Mouse (Mus musculus) T-cell, adult 2 months (primary cell): Measurements from ENCODE around the gene Aicda.
A peak's percentile ranks its signal among the peaks of the same experiment; 100 is the strongest.
"Not testable (repeated sequence)": the region's sequence is repeated elsewhere in the genome, so short reads cannot be mapped to it uniquely, and the experiment has no call there.

Source experiments
- DNase-seq: peaks from one replicate; pipeline ENCODE4 v3.0.0; 2022; ENCODE audit warnings: low spot score

Aicda gene

DNA sequence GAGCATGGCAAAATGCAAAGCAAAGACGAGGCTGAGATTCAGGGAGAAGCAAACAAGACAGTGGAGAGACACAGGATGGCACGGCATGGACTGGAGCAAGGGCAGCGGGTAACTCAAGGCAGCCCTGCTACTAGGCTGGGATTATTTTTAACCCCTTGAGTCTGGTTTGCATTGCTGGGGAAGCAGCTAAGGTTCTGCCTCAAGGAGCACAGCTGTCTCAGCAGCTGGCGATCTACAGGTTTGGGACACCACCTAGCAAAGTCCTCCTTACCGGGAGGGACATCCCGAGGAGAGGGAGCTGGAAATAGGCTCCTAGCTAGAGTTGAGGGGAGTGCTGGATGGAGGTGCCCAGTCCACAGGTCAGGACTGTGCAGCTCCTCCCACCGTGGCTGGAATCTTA lies 1.7 kb downstream of the Aicda start:
- DNase-seq, result no peak

DNA sequence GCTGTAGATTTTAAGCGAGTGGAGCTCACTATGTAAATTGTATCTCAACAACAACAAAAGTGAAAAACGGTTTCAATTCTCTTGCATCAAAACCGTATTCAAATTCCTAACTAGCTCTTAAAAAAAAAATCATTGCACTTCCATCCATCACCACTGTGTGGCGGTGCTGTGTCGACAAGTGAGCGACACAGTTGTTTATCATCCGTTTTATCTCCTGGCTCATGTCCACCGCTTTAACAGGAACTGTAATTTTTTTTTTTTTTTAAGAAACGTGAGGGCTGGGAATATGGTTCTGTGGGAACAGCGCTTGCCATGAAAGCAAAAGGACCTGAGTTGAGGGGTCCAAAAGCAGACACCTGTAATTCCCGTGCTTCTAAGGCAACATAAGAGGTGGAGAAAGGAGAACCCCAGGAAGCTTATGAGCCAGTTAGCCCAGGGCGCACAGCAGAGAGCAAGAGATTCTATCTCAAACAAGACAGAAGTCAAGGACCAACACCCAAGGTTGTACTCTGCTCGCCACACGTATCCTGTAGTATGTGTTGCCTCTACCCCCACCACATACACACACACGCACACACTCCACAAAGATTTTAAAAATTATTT lies 3.5 kb downstream of the Aicda start:
- peak; percentile 48 for DNase-seq

DNA sequence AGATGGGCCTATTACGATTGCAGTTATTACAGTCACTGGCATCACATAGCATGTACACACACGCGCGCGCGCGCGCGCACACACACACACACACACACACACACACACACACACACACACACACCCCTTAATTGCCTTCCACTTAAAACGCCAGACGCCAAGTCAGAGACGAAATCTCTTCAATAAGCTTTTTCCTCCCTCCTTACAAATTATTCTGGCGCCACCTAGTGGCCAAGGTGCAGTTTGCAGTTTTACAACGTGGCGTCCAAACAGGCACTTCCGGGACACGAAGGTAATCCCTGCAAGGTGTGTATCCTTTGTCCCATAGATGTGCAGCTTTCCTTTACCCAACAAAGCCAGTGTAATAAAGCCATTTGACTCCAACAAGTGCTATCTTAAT lies 6.8 kb downstream of the Aicda start:
- peak; percentile 73 for DNase-seq

DNA sequence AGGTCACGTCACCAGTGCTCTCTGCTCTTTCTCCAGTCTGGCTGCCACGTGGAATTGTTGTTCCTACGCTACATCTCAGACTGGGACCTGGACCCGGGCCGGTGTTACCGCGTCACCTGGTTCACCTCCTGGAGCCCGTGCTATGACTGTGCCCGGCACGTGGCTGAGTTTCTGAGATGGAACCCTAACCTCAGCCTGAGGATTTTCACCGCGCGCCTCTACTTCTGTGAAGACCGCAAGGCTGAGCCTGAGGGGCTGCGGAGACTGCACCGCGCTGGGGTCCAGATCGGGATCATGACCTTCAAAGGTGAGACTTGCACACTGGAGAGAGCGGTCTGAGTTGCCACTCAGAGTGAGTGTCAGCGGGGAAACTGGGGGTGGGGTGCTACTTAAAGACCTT lies 7.4 kb downstream of the Aicda start:
- no peak for DNase-seq

DNA sequence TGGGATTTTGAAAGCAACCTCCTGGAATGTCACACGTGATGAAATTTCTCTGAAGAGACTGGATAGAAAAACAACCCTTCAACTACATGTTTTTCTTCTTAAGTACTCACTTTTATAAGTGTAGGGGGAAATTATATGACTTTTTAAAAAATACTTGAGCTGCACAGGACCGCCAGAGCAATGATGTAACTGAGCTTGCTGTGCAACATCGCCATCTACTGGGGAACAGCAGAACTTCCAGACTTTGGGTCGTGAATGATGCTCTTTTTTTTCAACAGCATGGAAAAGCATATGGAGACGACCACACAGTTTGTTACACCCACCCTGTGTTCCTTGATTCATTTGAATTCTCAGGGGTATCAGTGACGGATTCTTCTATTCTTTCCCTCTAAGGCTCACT lies 8.9 kb downstream of the Aicda start:
- peak; percentile 40 for DNase-seq

DNA sequence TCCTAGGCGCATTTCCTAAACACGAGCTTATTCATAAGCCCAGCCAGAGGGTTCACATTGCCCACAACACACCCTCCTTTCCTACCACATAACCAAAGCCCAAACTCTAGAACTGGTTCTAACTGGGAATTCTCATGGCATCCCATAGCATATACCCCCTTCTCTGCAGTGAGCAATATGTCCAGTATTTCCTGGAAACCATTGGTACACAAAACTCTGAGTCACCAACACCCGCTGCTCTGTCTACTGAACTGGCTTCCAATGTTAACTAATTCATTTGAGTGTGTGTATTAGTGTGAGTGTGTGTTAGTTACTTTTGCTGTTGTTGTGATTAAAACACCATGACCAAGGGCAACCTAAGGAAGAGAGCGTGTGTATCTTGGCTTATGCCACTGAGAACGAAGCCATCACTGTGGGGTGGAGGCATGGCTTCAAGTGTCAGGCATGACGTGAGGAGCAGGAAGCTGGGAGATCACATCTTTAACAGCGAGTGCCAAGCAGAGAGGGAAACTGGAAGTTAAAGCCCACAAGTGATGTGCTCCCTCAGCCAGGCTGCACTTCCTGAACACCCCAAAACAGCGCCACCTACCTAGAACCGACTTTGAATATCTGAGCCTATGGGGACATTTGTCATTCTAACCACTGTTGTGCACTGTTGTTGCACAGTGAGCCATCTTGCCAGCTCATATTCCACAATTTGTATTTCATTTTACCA lies 11.6 kb downstream of the Aicda start:
- DNase-seq, result no peak

DNA sequence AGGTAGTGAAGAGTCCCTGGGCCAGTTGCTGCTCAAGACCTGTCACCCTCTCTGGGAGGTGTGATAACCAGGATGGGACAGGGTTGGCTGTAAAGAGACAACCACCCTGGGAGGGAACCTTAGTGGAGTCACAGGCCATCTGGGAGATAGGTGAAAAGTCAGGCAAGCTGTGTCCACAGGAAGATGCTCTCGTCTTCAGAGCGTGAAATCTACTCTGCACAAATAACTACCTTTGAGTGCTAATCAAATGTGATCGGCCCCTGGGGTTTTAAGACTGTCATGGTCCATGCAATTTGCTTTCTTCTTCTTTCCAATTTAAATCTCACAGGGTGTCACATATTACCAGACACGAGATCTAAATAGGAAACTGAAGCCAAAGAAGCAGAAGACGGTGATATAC lies 15.5 kb downstream of the Aicda start:
- no peak for DNase-seq

DNA sequence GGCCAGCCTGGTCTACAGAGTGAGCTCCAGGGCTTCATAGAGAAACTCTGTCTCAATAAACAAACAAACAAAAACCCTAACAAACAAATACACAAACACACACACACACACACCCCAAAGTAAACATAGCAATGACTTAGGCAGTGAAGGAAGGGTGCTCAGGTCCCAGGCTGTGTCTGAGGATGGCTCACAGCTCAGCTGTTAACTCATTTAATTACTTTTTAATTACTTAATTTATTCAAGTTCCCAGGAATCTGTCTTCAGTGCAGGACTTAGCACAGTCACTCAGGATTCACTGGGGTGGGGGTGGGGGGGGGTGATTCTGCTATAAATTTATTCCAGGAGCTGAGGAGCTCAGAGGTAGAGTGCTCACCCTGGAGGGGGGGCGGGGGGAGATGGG lies 16.2 kb downstream of the Aicda start:
- DNase-seq, result no peak

DNA sequence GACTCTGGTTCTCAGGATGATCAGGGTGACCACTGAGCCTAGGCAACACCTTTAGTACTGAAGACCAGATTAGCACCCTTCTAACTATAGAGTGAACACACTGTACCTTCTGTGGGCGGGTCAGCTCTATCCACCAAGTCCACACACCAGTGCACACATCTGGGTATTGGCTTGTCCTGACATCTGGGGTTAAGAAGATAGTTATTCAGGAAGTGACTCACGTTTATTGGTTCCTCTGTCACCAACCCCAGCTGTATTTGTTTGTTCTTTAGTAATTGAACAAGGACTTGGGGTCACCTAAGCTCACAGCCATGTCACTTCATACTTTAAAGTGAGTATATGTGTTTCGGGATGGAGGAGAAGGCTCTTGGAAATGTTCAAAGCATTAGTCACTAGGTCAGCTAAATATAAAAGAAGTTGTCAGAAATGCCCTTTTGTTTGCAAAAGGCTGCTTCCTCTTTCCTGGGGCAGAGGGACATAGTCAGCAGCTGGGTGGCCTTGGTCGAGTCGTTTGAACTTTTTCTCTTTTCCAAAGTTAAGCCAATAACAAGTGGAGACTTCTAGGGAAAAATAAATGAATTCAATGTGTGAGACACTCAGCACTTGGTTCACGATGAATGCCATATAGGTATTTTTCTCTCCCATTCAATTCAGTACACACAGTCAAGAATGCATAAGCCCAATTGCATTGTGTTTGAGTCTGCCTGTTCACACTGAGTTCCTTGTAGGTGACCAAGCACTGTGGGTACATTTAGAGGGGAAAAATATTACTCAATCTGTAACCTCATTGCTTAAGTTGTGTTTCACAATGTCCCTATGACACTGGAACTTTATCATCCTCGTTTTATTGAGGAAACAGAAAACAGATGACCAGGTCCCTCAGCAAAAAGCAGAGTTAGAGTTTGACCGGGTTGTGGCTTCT lies 17.4 kb downstream of the Aicda start:
- DNase-seq, result no peak

DNA sequence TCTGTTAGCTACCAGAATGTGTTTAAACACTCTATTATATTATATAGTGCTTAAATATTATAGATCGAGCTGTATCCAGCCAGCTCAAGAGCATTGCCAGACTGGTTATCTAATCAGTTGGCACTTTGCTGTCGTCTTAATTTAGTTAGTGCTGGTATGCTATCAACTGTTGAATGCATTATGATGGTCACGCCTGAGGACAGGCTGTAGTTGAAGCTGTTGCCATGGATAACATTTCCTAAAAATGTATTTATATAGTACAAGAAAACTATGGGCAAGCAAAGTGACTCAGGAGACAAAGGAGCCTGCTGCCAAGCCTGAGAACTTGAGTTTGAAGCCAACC lies 18.0 kb downstream of the Aicda start:
- no peak for DNase-seq

DNA sequence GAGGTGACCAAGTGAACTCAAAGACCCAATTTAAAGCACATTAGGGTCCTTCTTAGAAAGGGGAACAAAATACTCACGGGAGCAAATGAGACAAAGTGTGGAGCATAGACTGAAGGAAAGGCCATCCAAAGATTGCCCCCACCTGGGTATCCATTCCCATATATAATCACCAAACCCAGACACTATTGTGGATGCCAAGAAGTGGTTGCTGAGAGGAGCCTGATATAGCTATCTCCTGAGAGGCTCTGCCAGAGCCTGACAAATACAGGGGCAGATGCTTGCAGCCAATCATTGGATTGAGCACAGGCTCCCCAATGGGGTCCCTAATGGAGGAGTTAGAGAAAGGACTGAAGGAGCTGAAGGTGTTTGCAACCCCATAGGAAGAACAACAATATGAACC lies 21.4 kb downstream of the Aicda start:
- DNase-seq, result not testable (repeated sequence)

DNA sequence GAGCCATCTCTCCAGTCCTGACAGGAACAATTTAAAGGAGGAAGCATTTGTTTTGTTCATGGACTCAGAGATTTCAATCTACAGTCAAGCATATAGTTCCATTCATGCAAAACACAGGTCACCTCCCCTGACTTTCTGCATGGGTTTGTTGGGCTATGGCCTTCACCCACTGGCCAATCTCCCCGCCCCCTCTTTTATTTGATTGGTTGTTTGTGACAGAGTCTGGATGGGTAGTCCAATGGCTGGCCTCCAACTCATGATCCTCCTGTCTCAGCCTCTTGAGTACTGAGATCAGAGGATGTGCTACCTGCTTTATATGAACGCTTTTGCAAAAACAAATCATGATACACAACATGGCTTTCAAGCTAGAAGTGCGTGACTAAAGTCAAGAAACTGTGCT lies 23.4 kb downstream of the Aicda start:
- no peak for DNase-seq

DNA sequence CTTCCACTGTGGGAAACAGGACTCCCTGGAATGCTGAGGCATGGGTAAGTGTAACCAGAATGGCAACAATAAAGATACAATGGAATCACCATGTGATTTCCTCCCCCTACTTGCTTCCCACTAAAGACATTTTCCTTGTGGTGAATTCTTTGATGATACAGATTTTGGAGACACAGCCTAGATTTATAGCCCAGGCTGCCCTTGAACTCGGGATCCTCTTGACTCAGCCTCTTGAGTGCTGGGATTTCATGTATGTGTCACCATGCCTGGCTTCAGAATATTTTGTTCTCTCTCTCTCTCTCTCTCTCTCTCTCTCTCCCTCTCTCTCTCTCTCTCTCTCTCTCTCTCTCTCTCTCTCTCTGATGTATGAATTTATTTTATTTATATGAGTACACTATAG lies 25.5 kb downstream of the Aicda start:
- no peak for DNase-seq

DNA sequence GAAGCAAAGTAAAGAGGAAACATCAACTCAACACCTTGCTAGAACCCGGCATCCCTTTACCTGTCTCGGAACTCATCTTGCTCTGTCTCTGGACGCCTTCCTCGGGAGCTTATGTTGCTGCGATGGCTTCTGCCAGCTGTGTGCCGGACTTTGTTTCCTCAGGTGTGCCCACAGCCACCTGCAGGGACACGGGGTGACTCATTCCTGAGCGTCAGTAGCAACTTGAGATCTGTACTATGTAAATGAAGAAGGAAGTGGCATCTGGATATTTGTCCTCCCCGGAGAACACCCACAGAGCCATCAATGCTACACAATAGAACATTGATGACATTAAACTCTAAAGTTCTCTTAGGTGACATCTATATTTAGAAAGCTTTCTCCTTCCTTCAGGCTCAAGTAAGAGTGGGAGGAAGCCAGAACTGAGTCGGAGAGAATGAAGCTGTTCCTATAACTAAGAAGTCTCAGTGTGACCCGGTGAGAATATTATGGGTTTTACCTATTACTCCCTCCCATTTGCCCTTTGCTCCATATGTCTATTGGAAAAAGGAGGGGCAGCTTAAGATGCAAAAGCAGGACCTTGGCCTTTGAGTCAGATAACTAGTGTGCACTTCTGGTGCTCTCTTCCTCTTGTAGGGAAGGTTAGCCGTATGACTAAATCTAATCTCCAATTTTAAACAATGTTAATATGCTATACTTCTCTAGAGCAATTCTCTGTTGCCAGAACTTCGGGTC lies 37.6 kb downstream of the Aicda start:
- DNase-seq, result no peak

DNA sequence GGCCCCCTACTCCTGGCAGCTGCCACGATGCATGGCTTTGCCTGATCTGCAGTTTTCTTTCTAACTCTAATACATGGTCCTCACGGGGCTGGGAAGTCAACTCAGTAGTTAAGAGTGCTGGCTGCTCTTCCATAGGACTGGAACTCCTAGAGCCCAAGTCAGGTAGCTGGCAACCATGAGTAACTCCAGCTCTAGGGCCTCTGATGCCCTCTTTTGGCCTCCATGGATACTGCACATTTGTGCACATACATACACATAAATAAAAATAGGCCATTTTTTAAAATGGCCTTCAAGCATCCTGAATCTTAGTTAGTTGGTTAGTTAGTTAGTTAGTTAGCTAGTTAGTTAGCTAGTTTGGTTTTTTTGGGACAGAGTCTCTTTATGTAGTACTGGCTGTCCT lies 39.3 kb downstream of the Aicda start:
- DNase-seq, result no peak

DNA sequence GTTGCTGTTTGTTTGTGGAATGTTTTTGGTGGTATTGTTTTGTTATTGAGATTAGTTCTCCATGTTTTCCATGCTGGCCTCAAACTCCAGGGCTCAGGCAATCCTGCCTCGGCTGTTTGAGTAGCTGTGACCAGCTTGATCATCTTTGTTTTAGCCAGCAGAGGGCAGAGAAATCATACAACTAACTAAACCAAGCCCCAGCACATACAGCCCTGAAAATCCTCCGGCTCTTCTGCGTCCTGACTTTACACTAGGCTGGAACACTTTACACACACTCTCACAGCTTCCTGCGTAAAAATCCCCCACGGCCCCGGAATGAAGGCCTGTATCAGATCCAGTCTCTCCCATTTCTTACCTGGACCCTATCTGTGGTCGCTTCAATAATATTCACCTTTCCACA lies 42.0 kb downstream of the Aicda start:
- DNase-seq, result peak; percentile 10

DNA sequence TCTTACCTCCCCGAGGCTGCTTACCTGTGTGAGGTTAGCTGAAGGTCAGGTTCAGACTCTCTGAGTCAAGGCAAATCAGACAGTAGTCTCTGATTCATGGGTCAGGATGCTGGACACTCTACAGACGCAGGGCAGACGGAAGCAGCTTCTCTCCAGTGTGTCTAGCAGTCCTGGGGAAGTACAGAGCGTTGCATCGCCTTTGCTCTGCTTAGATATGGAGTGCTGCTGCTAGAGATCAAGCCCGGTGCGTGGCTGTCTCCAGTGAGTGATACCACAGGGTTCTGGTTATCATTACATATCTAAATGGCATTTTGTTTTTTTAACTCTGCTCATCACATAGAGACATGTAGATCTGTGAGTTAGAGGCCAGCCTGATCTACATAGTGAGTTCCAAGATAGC lies 43.0 kb downstream of the Aicda start:
- no peak for DNase-seq

DNA sequence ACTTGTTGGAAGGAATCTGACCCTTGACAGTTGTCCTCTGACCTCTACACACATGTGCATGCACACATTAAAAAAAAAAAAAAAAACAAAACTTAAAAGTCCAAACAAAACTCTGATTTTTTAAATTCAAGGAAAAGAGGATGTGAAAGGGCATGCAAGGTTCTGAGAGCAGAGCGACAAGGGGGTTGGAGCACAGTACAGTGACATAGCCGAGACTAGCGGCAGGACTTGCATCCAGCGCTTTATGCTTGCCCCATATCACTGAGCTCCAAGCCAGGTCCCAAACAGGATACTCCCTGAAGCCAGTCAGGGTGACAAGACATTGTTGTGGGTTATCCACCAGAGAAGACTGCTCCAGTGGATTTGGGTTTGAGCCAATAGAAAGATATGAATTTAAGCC lies 44.4 kb downstream of the Aicda start:
- DNase-seq, result no peak

DNA sequence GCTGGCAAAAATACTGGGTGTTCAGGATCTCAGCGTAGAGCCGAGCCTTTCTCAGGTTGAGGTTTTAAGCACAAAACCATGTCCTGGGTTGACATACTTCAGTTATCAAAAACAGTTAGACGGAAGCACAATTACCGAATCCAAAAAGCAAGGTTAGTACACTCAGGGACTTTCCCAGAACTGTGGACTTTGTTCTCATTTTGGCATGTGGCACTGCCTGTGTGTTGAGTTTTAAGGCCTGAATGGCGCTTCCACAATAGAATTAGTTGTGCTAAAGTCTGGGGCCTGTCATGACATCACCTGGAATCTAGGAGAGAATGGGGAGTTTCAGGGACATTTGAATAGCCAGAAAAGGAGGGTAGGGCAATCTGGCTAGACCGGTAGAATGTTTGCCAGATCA lies 44.8 kb downstream of the Aicda start:
- DNase-seq, result no peak

DNA sequence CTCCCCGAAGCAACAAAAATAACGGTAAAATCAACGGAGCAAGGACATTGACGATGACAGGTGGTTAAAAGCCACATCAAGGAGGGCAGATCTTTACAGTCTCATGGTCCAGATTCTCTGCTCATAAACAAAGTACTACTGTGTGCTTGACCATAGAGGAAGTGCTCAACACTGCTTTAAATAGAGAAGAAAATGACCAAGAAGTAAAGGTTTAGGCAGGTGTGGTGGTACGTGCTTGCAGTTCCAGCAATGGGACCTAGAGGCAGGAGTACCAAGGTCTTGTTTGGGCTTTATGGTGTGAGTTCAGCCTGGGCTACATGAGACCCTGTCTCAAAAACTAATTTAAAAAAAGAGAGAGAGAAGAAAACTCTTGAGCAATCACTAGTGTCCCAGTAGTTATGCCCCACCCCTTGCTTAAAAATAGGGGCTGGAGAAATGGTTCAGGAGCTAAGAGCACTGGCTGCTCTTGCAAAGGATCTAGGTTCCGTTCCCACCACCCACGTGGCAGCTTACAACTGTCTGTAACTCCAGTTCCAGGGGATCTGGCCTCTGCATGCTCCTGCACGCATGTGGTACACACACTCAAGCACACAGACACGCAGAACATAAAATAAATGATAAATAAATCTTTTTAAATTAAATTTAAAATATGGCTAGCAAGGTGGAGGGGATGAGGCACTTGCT lies 45.6 kb downstream of the Aicda start:
- DNase-seq, result no peak

DNA sequence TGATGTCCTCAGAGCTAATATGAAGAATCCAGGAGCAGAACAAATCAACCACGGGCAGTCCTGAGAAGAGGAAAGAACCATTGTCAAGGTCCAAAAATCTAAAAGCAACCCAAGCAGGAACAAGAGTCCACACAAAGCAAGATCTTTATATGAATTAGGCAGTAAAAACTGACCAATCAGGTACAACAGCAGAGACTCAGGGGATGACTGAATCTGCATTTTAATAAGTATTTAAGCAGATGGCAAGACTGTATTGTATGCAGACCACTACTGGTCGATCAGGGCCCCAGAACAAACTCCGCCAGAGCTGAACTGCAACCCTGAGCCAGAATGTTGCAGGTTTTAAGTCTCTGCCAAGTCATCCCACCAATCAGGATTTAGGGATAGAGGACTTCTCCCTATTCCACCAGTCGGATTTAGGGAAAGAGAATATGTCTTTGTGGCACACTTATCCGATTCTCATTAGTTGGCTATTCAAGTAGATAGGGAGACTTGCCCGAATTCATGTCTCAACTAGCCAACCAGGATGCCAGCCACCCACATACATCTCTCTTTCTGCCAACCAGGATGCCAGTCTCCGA lies 46.6 kb downstream of the Aicda start:
- DNase-seq, result no peak

DNA sequence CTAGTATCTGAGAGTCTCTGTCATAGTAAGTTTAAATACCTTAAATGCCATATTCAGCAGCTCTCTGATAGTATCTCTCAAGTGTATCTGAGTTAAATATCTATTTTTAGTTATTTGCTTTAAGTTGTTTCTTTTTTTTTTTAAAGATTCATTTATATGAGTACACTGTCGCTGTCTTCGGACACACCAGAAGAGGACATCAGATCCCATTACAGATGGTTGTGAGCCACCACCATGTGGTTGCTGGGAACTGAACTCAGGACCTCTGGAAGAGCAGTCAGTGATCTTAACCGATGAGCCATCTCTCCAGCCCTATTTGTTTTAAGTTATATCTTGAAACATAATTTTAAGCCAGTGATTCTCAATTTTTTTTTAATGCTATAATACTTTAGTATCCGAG lies 47.4 kb downstream of the Aicda start:
- no peak for DNase-seq
